Mouse (Mus musculus) neural tube, embryonic 15.5 days (tissue): ENCODE results near the gene Dync2li1. TPM values are rescaled to one million over a fixed set of nuclear protein-coding genes. Genes with fewer than 3 reads are reported as not detected.

Experiments used
- ATAC-seq: fragments of 200-750 bp; cut with Nextera tagmentation; 2 replicates; pipeline ENCODE4 v1.8.0; 2017; ENCODE audit warnings: mild to moderate bottlenecking, moderate TSS enrichment, moderate library complexity; ENCODE audit not compliant: low FRiP score
- H3K27ac ChIP-seq: fragments of 300-500 bp; sonication (generic); replicated peaks from 2 replicates; pipeline ENCODE4 v1.5.1; 2015; ENCODE audit warnings: mild to moderate bottlenecking, inconsistent platforms
- H3K27me3 ChIP-seq: fragments of 300-500 bp; sonication (generic); replicated peaks from 2 replicates; pipeline ENCODE4 v1.6.1; 2015; ENCODE audit warnings: inconsistent platforms
- H3K36me3 ChIP-seq: fragments of 300-500 bp; sonication (generic); 2 replicates; pipeline ENCODE4 v1.6.1; 2015; ENCODE audit warnings: inconsistent platforms
- H3K4me1 ChIP-seq: fragments of 300-500 bp; sonication (generic); 2 replicates; pipeline ENCODE4 v1.6.1; 2015; ENCODE audit warnings: inconsistent platforms
- H3K4me2 ChIP-seq: fragments of 300-500 bp; sonication (generic); 2 replicates; pipeline ENCODE4 v1.6.1; 2015; ENCODE audit warnings: inconsistent platforms, mild to moderate bottlenecking, moderate library complexity
- H3K4me3 ChIP-seq: fragments of 300-500 bp; sonication (generic); replicated peaks from 2 replicates; pipeline ENCODE4 v1.5.1; 2015; ENCODE audit warnings: mild to moderate bottlenecking, inconsistent platforms
- H3K9ac ChIP-seq: fragments of 300-500 bp; sonication (generic); replicated peaks from 2 replicates; pipeline ENCODE4 v1.6.1; 2015; ENCODE audit warnings: mild to moderate bottlenecking, inconsistent platforms
- H3K9me3 ChIP-seq: fragments of 300-500 bp; sonication (generic); replicated peaks from 2 replicates; pipeline ENCODE4 v1.6.1; 2016; ENCODE audit warnings: inconsistent platforms
- WGBS: fragments of 180-500 bp; shearing (Covaris S2); methylation state at CpG from one replicate; pipeline ENCODE4 v1.1.7; 2015; ENCODE audit warnings: mixed read lengths; 5-methylcytosine and 5-hydroxymethylcytosine counted together
- polyA plus RNA-seq: library from polyadenylated mRNA; unstranded; fragments of >200 nt; fragmentation: Nextera tagmentation; extraction: Ambion mirVana; gene quantifications from 2 replicates; pipeline ENCODE4 v1.2.1, GENCODE M21; 2015

Dync2li1 gene
- polyA plus RNA-seq: 30.2 and 33.1 TPM in 2 replicates

- Histone ChIP-seq H3K27ac (peak within 1 kb of the TSS; percentile 85), H3K36me3 (no peaks in the 10 kb centered on the region), H3K4me3 (peak within 1 kb of the TSS; percentile 70), H3K9ac (peak within 1 kb of the TSS; percentile 70), H3K27me3 (no peaks in the 10 kb centered on the region), H3K4me2 (peak within 1 kb of the TSS; percentile 73), H3K9me3 (no peaks in the 10 kb centered on the region), H3K4me1 (peaks cover 12% of the 10 kb centered on the region)
- peak; percentile 98 for ATAC-seq
- under 1% methylated on average over 25 of the region's 25 CpGs for WGBS
These were observed at the start of gene Dync2li1 for GRCm38 (mm10) chr17:84626276-84626856. Gene Dync2li1, plus strand, starts transcription at chr17:84626496.

DNA sequence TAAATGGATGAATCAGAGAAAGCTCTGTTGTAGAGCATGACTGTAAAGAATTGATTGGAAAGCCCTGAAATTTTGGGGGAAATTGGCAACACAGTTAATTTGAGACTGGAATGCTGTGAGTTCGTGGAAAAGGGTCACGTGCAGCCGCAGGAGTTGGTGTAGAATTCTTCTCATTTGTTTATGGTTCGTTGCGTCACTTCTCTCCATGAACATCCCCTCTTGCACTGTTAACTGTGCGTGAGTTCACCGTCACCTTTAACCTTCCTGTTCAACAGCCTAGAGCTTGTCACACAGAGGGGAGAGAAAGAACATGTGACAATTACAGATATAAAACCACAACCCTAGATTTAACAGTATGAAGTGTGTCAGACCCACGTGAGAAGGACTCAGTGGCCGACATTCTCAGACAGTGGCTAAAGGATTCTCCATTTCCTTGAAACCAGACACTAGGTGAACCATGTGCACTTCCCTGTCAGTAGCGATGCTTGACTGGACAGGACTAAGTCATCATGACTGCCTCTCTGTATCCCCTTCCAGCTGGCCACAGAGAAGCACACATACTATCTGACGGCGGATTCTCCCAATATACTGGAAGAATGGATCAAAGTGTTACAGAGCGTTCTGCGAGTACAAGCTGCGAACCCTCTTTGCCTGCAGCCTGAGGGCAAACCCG, 49.5 kb upstream of the Dync2li1 start:
- 86% methylated on average over 16 of the region's 16 CpGs for WGBS
- Histone ChIP-seq H3K27me3 (no peaks in the 10 kb centered on the region), H3K9me3 (no peaks in the 10 kb centered on the region), H3K4me3 (no peak overlapping the region), H3K27ac (no peak overlapping the region), H3K36me3 (no peaks in the 10 kb centered on the region), H3K4me1 (no peaks in the 10 kb centered on the region), H3K9ac (no peak overlapping the region), H3K4me2 (no peak overlapping the region)
- no peak for ATAC-seq

DNA sequence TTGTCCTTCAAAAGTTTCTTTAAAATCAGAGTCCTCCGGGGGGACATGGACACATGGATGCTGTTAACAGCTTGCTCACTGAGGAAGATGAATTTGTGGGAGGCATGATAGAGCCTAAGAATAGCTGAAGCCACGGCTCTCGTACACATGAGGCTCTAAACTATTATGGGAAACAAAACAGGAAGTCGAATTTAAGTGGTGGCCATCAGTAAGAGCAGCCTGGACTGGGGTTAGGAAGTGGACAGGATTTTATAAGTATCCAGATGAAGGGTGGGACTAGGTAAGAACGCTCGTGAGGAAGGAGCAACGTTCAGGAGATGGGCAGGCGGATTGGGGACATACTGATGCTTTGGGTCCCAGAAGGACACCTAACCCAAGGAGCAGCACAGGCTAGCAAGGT, 47.0 kb upstream of the Dync2li1 start:
- WGBS: 87% methylated on average over 8 of the region's 8 CpGs
- Histone ChIP-seq H3K9me3 (no peaks in the 10 kb centered on the region), H3K9ac (no peak overlapping the region), H3K27me3 (no peaks in the 10 kb centered on the region), H3K36me3 (no peaks in the 10 kb centered on the region), H3K4me2 (no peak overlapping the region), H3K4me1 (no peaks in the 10 kb centered on the region), H3K27ac (no peak overlapping the region), H3K4me3 (no peak overlapping the region)
- ATAC-seq: no peak

- Histone ChIP-seq H3K9me3 (no peaks in the 10 kb centered on the region), H3K27me3 (no peaks in the 10 kb centered on the region), H3K36me3 (no peaks in the 10 kb centered on the region), H3K9ac (no peak overlapping the region), H3K4me2 (no peak overlapping the region), H3K27ac (no peak overlapping the region), H3K4me1 (no peaks in the 10 kb centered on the region), H3K4me3 (no peak overlapping the region)
- no peak for ATAC-seq
- WGBS: 85% methylated on average over 10 of the region's 10 CpGs
These were observed 46.5 kb upstream of the Dync2li1 start for GRCm38 (mm10) chr17:84579817-84580216.

- 71% methylated on average over 8 of the region's 8 CpGs for WGBS
- no peak for ATAC-seq
- Histone ChIP-seq H3K9me3 (no peaks in the 10 kb centered on the region), H3K4me1 (no peaks in the 10 kb centered on the region), H3K4me2 (no peak overlapping the region), H3K27me3 (no peaks in the 10 kb centered on the region), H3K36me3 (no peaks in the 10 kb centered on the region), H3K27ac (no peak overlapping the region), H3K4me3 (no peak overlapping the region), H3K9ac (no peak overlapping the region)
These were observed 45.5 kb upstream of the Dync2li1 start for GRCm38 (mm10) chr17:84580821-84581220.

DNA sequence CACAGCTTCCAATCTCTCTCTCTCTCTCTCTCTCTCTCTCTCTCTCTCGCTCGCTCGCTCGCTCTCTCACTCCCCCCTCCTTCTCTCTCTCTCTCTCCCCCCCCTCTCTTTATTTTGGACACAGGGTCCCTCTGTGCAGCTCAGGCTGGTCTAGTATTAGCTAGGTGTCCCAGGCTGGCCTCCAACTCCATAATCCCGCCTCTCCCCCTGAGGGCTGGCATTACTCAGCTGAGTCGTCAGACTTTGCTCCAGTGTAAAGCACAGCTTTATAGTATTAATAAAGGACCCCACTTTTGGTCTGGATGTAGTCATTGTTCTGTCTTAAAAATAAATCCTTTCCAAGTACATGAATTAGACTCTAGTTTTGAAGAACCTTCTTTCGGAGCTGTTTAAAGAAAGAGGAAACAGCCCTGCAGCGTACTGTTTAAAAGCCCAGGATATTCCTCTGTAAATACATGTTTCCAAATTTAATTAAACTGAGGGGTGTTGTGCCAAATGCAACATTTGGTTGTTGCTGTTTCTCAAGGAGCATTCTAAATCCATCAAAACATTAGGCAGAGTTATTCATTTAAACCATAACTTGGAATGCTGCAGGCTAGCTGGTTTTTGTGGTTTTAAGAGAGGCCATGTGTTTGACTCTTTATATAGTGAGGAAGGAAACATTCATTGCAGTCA, 44.4 kb upstream of the Dync2li1 start:
- H3K4me1 ChIP-seq: no peaks in the 10 kb centered on the region
- no peak overlapping the region for H3K4me2 ChIP-seq
- H3K27ac ChIP-seq: no peak overlapping the region
- no peak overlapping the region for H3K4me3 ChIP-seq
- H3K9me3 ChIP-seq: no peaks in the 10 kb centered on the region
- no peak overlapping the region for H3K9ac ChIP-seq
- 80% methylated on average over 8 of the region's 8 CpGs for WGBS
- no peak for ATAC-seq
- H3K27me3 ChIP-seq: no peaks in the 10 kb centered on the region
- H3K36me3 ChIP-seq: no peaks in the 10 kb centered on the region

- Histone ChIP-seq H3K36me3 (no peaks in the 10 kb centered on the region), H3K27me3 (no peaks in the 10 kb centered on the region), H3K4me2 (no peak overlapping the region), H3K4me3 (no peak overlapping the region), H3K27ac (no peak overlapping the region), H3K9me3 (no peaks in the 10 kb centered on the region), H3K4me1 (no peaks in the 10 kb centered on the region), H3K9ac (no peak overlapping the region)
- ATAC-seq: no peak
- WGBS: 57% methylated on average over 9 of the region's 9 CpGs
These were observed 42.2 kb upstream of the Dync2li1 start for GRCm38 (mm10) chr17:84584107-84584506.

DNA sequence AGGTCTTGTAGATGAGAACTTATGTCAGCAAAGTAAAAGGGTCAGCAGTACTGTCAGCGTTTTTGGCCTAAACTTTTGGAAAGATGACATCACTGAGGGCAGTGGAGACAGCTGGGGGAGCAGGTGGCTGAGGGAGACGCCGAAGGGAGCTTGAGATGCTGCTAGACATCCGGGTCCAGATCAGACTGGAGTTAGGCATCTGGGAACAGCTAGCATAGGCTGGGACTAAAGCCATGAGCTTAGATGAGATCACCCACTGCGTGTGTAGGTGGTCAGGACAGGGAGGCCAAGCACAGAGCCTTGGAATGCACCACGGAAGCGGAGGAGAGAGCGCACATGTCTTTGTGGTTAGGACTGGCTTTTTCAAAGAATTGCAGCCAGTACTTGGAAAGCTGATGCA, 41.2 kb upstream of the Dync2li1 start:
- H3K36me3 ChIP-seq: no peaks in the 10 kb centered on the region
- no peaks in the 10 kb centered on the region for H3K9me3 ChIP-seq
- H3K4me2 ChIP-seq: no peak overlapping the region
- no peak overlapping the region for H3K9ac ChIP-seq
- ATAC-seq: no peak
- H3K4me3 ChIP-seq: no peak overlapping the region
- 83% methylated on average over 8 of the region's 8 CpGs for WGBS
- H3K27me3 ChIP-seq: no peaks in the 10 kb centered on the region
- H3K4me1 ChIP-seq: no peaks in the 10 kb centered on the region
- H3K27ac ChIP-seq: no peak overlapping the region

GRCm38 (mm10) chr17:84590065-84590464, 36.2 kb upstream of the Dync2li1 start:
- peaks cover 4% of the 10 kb centered on the region; the same call in 1 of the 2 replicates for H3K36me3 ChIP-seq
- H3K4me2 ChIP-seq: no peak overlapping the region
- no peaks in the 10 kb centered on the region for H3K27me3 ChIP-seq
- H3K9ac ChIP-seq: no peak overlapping the region
- H3K4me3 ChIP-seq: no peak overlapping the region
- no peaks in the 10 kb centered on the region for H3K9me3 ChIP-seq
- no peaks in the 10 kb centered on the region for H3K4me1 ChIP-seq
- no peak overlapping the region for H3K27ac ChIP-seq
- 96% methylated on average over 7 of the region's 7 CpGs for WGBS
- ATAC-seq: no peak

GRCm38 (mm10) chr17:84591431-84592150, 34.7 kb upstream of the Dync2li1 start:
- Histone ChIP-seq H3K27me3 (no peaks in the 10 kb centered on the region), H3K27ac (no peak overlapping the region; the same call in 1 of the 2 replicates)
- ATAC-seq: no peak

GRCm38 (mm10) chr17:84596015-84596441, 30.3 kb upstream of the Dync2li1 start:
- 51% methylated on average over 10 of the region's 10 CpGs for WGBS
- ATAC-seq: peak; percentile 55; the same call in 1 of the 2 replicates
- Histone ChIP-seq H3K9ac (no peak overlapping the region), H3K4me2 (peak overlapping the region; percentile 21), H3K27me3 (no peaks in the 10 kb centered on the region), H3K36me3 (peaks cover 4% of the 10 kb centered on the region; the same call in 1 of the 2 replicates), H3K9me3 (no peaks in the 10 kb centered on the region), H3K27ac (no peak overlapping the region; the same call in 1 of the 2 replicates), H3K4me1 (no peaks in the 10 kb centered on the region), H3K4me3 (no peak overlapping the region)

More at GRCm38 (mm10) chr17:84591431-84592150, 34.7 kb upstream of the Dync2li1 start:
- Histone ChIP-seq H3K4me2 (no peak overlapping the region), H3K9me3 (no peaks in the 10 kb centered on the region), H3K36me3 (peaks cover 4% of the 10 kb centered on the region; the same call in 1 of the 2 replicates), H3K4me1 (no peaks in the 10 kb centered on the region), H3K4me3 (no peak overlapping the region), H3K9ac (no peak overlapping the region)
- WGBS: 77% methylated on average over 16 of the region's 16 CpGs
